8 mouse cellular contexts compared by ENCODE assay signal in the genomic region with DNA sequence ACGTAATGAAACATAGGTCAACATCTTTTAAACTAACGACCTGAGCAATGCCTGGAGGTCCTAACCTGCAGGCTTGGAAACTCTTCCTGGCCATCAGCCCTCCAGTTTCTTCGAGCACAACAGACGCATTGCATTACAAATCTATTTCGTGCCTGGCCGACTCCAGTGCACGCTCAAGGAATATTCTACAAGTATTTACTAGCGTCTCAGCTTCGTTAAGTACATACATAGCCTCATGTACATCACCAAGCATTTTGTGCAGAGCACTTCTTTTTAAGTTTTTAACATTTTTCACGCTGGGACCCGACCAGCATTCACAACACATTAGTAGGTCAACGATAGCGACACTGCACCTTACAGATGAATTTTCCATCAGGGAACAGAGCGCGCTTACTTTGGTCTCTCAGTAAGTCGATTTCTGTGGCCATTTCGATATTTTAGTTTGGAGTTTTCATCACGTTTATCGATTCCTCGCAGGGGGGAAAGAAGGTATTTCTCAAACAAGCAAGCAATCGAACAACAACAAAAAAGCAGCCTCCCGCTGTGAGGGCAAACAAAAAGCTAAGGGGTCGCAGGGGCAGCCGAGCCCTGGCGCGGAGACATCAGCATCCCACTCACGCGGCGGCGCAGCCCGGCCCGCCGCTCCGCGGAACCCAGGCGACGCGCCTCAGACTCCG. TPM values are rescaled to one million over a fixed set of nuclear protein-coding genes. Genes with fewer than 3 reads are reported as not detected.
DNase-seq lines count a peak whose midpoint lies in the region; ATAC-seq and TF ChIP-seq lines count a peak whose summit lies in the region.

No protein-coding gene starts in this region.

- peak overlapping the region; percentile 94 for H3K27ac ChIP-seq in heart, embryonic 10.5 days
- H3K27ac ChIP-seq in kidney, postnatal 0 days = peak overlapping the region; percentile 92
- H3K27ac ChIP-seq in liver, embryonic 16.5 days (ENCODE audit: low read length) = peak overlapping the region; percentile 88
- H3K27ac ChIP-seq in stomach, embryonic 15.5 days = peak overlapping the region; percentile 92

- DNase-seq in cerebellum, adult 9-10 months = peak; percentile 70
- DNase-seq in CD4-positive helper T cell, adult 2 months (ENCODE audit: low read depth, low spot score) = peak; percentile 32
- peak; percentile 24 for DNase-seq in c-Kit-positive CD71-positive TER-119-negative erythroid progenitor cells, embryonic 14.5 days (ENCODE audit: low read depth)
- DNase-seq in heart, embryonic 10.5 days (ENCODE audit: low spot score) = peak; percentile 76
- peak; percentile 54 for DNase-seq in kidney, postnatal 0 days (ENCODE audit: low spot score)

- 0 out of 2 replicates have a peak, but pooled peaks cover 2% of the 10 kb centered on the region for H3K36me3 ChIP-seq in heart, embryonic 10.5 days
- no peaks in the 10 kb centered on the region for H3K36me3 ChIP-seq in kidney, postnatal 0 days (ENCODE audit: insufficient read depth, low read length)
- H3K36me3 ChIP-seq in liver, embryonic 16.5 days (ENCODE audit: control insufficient read depth, insufficient read depth) = no peaks in the 10 kb centered on the region
- no peaks in the 10 kb centered on the region for H3K36me3 ChIP-seq in stomach, embryonic 15.5 days

- peak overlapping the region; percentile 89 for H3K9ac ChIP-seq in kidney, postnatal 0 days (ENCODE audit: low read depth, low read length)
- peak overlapping the region; percentile 91 for H3K9ac ChIP-seq in liver, embryonic 16.5 days (ENCODE audit: low read depth, low read length)
- peak overlapping the region; percentile 91 for H3K9ac ChIP-seq in stomach, embryonic 15.5 days

- peak overlapping the region; percentile 74 for H3K4me3 ChIP-seq in heart, embryonic 10.5 days
- H3K4me3 ChIP-seq in kidney, postnatal 0 days (replicated peaks; ENCODE audit: low read depth, low read length) = peak overlapping the region; percentile 76
- H3K4me3 ChIP-seq in liver, embryonic 16.5 days (ENCODE audit: low read depth, low read length) = peak overlapping the region; percentile 92
- peak overlapping the region; percentile 76 for H3K4me3 ChIP-seq in stomach, embryonic 15.5 days (replicated peaks)

- TF ChIP-seq CTCF in kidney, postnatal 0 days (IDR thresholded peaks at IDR 0.05; ENCODE audit: low read depth) = no peak

- H3K9me3 ChIP-seq in heart, embryonic 10.5 days = no peaks in the 10 kb centered on the region
- H3K9me3 ChIP-seq in kidney, postnatal 0 days (replicated peaks; ENCODE audit: low read length) = no peaks in the 10 kb centered on the region
- H3K9me3 ChIP-seq in liver, embryonic 16.5 days (replicated peaks; ENCODE audit: control insufficient read depth, low read length) = no peaks in the 10 kb centered on the region
- no peaks in the 10 kb centered on the region for H3K9me3 ChIP-seq in stomach, embryonic 15.5 days

- under 1% methylated on average over 39 of the region's 39 CpGs for WGBS in heart, embryonic 10.5 days
- WGBS in kidney, postnatal 0 days = under 1% methylated on average over 39 of the region's 39 CpGs
- WGBS in liver, embryonic 16.5 days (ENCODE audit: insufficient replicate concordance) = under 1% methylated on average over 39 of the region's 39 CpGs
- WGBS in stomach, embryonic 15.5 days = under 1% methylated on average over 37 of the region's 39 CpGs

- peak overlapping the region; percentile 75 for H3K4me2 ChIP-seq in kidney, postnatal 0 days (ENCODE audit: low read length)
- peak overlapping the region; percentile 92 for H3K4me2 ChIP-seq in liver, embryonic 16.5 days (ENCODE audit: low read depth, low read length)
- peak overlapping the region; percentile 70 for H3K4me2 ChIP-seq in stomach, embryonic 15.5 days

- H3K4me1 ChIP-seq in heart, embryonic 10.5 days = peaks cover 7% of the 10 kb centered on the region; the same call in 1 of the 2 replicates
- peaks cover 8% of the 10 kb centered on the region; the same call in 1 of the 2 replicates for H3K4me1 ChIP-seq in kidney, postnatal 0 days (replicated peaks; ENCODE audit: insufficient read depth, low read length)
- peaks cover 4% of the 10 kb centered on the region for H3K4me1 ChIP-seq in liver, embryonic 16.5 days (ENCODE audit: control insufficient read depth, low read depth, low read length)
- no peaks in the 10 kb centered on the region for H3K4me1 ChIP-seq in stomach, embryonic 15.5 days

- no peaks in the 10 kb centered on the region for H3K27me3 ChIP-seq in heart, embryonic 10.5 days (ENCODE audit: insufficient read depth, poor library complexity, severe bottlenecking)
- no peaks in the 10 kb centered on the region for H3K27me3 ChIP-seq in kidney, postnatal 0 days (ENCODE audit: insufficient read depth, low read length)
- no peaks in the 10 kb centered on the region for H3K27me3 ChIP-seq in liver, embryonic 16.5 days (ENCODE audit: control insufficient read depth, insufficient read depth, low read depth, low read length)
- no peaks in the 10 kb centered on the region for H3K27me3 ChIP-seq in stomach, embryonic 15.5 days (replicated peaks)

- no peak for ATAC-seq in cerebellum, adult (ENCODE audit: insufficient number of reproducible peaks, low FRiP score, low TSS enrichment)
- ATAC-seq in kidney, postnatal 0 days (replicated peaks; ENCODE audit: low FRiP score, low read depth) = no peak
- no peak for ATAC-seq in liver, embryonic 16.5 days (ENCODE audit: low read depth)
- ATAC-seq in stomach, embryonic 15.5 days (ENCODE audit: insufficient read depth, low FRiP score, low read depth) = no peak

RNA-seq across cellular contexts. Expression of gene Sclt1, which starts 0.6 kb away (rescaled TPM):
- 10.0 and 15.4 TPM in 2 replicates for polyA plus RNA-seq in heart, embryonic 10.5 days (2016; fragmentation: Nextera tagmentation; extraction: Ambion mirVana)
- polyA plus RNA-seq in kidney, postnatal 0 days (2015; fragmentation: Nextera tagmentation; extraction: Ambion mirVana) = 21.0 TPM in 2 replicates
- 4.1 and 4.2 TPM in 2 replicates for polyA plus RNA-seq in liver, embryonic 16.5 days (2015; fragmentation: Nextera tagmentation; extraction: Ambion mirVana)
- 18.0 and 20.3 TPM in 2 replicates for polyA plus RNA-seq in stomach, embryonic 15.5 days (2015; fragmentation: Nextera tagmentation; extraction: Ambion mirVana)

RNA-seq across cellular contexts. Expression of gene D3Ertd751e, which starts 0.7 kb away (rescaled TPM):
- polyA plus RNA-seq in heart, embryonic 10.5 days (2016; fragmentation: Nextera tagmentation; extraction: Ambion mirVana) = 19.2 and 19.6 TPM in 2 replicates
- polyA plus RNA-seq in kidney, postnatal 0 days (2015; fragmentation: Nextera tagmentation; extraction: Ambion mirVana) = 13.6 and 17.5 TPM in 2 replicates
- polyA plus RNA-seq in liver, embryonic 16.5 days (2015; fragmentation: Nextera tagmentation; extraction: Ambion mirVana) = 4.5 and 5.7 TPM in 2 replicates
- polyA plus RNA-seq in stomach, embryonic 15.5 days (2015; fragmentation: Nextera tagmentation; extraction: Ambion mirVana) = 15.1 and 16.4 TPM in 2 replicates

Comparison
In these comparisons a context has a peak if more than half of its experiments do, and no peak if none do; other contexts are left out.
1. DNase-seq: peak in every context shown above with its lines; median percentile 76 in heart, embryonic 10.5 days; 70 in cerebellum, adult 9-10 months; 54 in kidney, postnatal 0 days; 32 in CD4-positive helper T cell, adult 2 months; 24 in c-Kit-positive CD71-positive TER-119-negative erythroid progenitor cells, embryonic 14.5 days.